Mouse (Mus musculus) CH12.LX (cell line): ENCODE data around the gene Idh3g. TPM values are rescaled to one million over a fixed set of nuclear protein-coding genes. Genes with fewer than 3 reads are reported as not detected.

ENCODE experiments used
- DNase-seq: peaks from one replicate; pipeline ENCODE4 v3.0.0-alpha.2; 2013; ENCODE audit errors: extremely low read depth
- H3K27ac ChIP-seq: 2 replicates; pipeline ENCODE4 v1.5.1; 2012; ENCODE audit warnings: low read depth, mild to moderate bottlenecking, control low read depth, moderate library complexity; ENCODE audit not compliant: insufficient read depth
- H3K27me3 ChIP-seq: replicated peaks from 2 replicates; pipeline ENCODE3; 2012; ENCODE audit warnings: inconsistent platforms
- H3K36me3 ChIP-seq, 2 experiments: replicated peaks in 1 of 2; 2 replicates each; pipeline versions ENCODE3 to v1.6.1; 2012; ENCODE audit warnings: inconsistent platforms in 1 of 2, low read length in 1 of 2, mild to moderate bottlenecking in 1 of 2, mixed read lengths in 1 of 2, moderate library complexity in 1 of 2; ENCODE audit not compliant: control insufficient read depth in 1 of 2, insufficient read depth in 1 of 2
- H3K4me1 ChIP-seq, 2 experiments: 2 replicates each; pipeline ENCODE4 v1.6.1; 2012; ENCODE audit warnings: inconsistent platforms in 1 of 2, moderate library complexity in 1 of 2; ENCODE audit not compliant: insufficient read depth in 2 of 2, control insufficient read depth in 1 of 2
- H3K4me2 ChIP-seq: 2 replicates; pipeline ENCODE4 v1.6.1; 2012; ENCODE audit warnings: low read depth, mild to moderate bottlenecking, control low read depth; ENCODE audit not compliant: poor library complexity, insufficient read depth, severe bottlenecking
- H3K4me3 ChIP-seq, 3 experiments: fragments of 150-350 bp in 1 of 3; sonication (generic) in 1 of 3; replicated peaks in 1 of 3; 2 replicates each; pipeline versions ENCODE3 to v1.5.1; 2011 to 2012; ENCODE audit warnings: low read depth in 2 of 3, low read length in 2 of 3, mild to moderate bottlenecking in 2 of 3, moderate library complexity in 2 of 3, control low read depth in 1 of 3, improper control_type of control experiment in 1 of 3, inconsistent platforms in 1 of 3, mixed read lengths in 1 of 3; ENCODE audit not compliant: poor library complexity in 1 of 3
- H3K79me2 ChIP-seq: replicated peaks from 2 replicates; pipeline ENCODE4 v1.6.1; 2012; ENCODE audit warnings: mild to moderate bottlenecking, moderate library complexity; ENCODE audit not compliant: control insufficient read depth, poor library complexity, insufficient read depth, severe bottlenecking; ENCODE audit errors: extremely low read depth
- H3K9ac ChIP-seq: 2 replicates; pipeline ENCODE4 v1.6.1; 2012; ENCODE audit warnings: low read depth, mild to moderate bottlenecking, control low read depth, moderate library complexity; ENCODE audit not compliant: insufficient read depth
- H3K9me3 ChIP-seq: replicated peaks from 2 replicates; pipeline ENCODE3; 2012; ENCODE audit warnings: low read length, inconsistent platforms, mixed read lengths
- BHLHE40 ChIP-seq: IDR thresholded peaks from 2 replicates; pipeline ENCODE4 v1.6.1; 2011; ENCODE audit warnings: mild to moderate bottlenecking, low read depth, low read length, improper control_type of control experiment
- E2F4 ChIP-seq: IDR thresholded peaks from 2 replicates; pipeline ENCODE4 v1.6.1; 2011; ENCODE audit warnings: low read depth, low read length, improper control_type of control experiment; ENCODE audit not compliant: insufficient replicate concordance
- ELF1 ChIP-seq: IDR thresholded peaks from 2 replicates; pipeline ENCODE4 v1.6.1; 2014; ENCODE audit warnings: low read depth, mild to moderate bottlenecking, inconsistent platforms, low read length, improper control_type of control experiment
- GABPA ChIP-seq: IDR thresholded peaks from 2 replicates; pipeline ENCODE4 v1.6.1; 2012; ENCODE audit warnings: low read depth, low read length, improper control_type of control experiment, inconsistent platforms; ENCODE audit not compliant: insufficient replicate concordance
- IRF4 ChIP-seq: IDR thresholded peaks from 2 replicates; pipeline ENCODE4 v1.6.1; 2014; ENCODE audit warnings: low read depth, mild to moderate bottlenecking, inconsistent platforms, low read length, improper control_type of control experiment
- JUND ChIP-seq: conservative IDR thresholded peaks from 2 replicates; pipeline ENCODE4 v1.6.1; 2011; ENCODE audit warnings: low read depth, low read length, improper control_type of control experiment
- KAT2A ChIP-seq: IDR thresholded peaks from 2 replicates; pipeline ENCODE4 v1.6.1; 2012; ENCODE audit warnings: low read length, improper control_type of control experiment, inconsistent platforms; ENCODE audit not compliant: insufficient replicate concordance
- MAFK ChIP-seq: IDR thresholded peaks from 2 replicates; pipeline ENCODE4 v1.6.1; 2011; ENCODE audit warnings: low read length, improper control_type of control experiment; ENCODE audit not compliant: insufficient replicate concordance
- MAX ChIP-seq: IDR thresholded peaks from 2 replicates; pipeline ENCODE4 v1.6.1; 2011; ENCODE audit warnings: low read length, improper control_type of control experiment
- MEF2A ChIP-seq: IDR thresholded peaks from 2 replicates; pipeline ENCODE4 v1.6.1; 2014; ENCODE audit warnings: low read depth, mild to moderate bottlenecking, inconsistent platforms, low read length, improper control_type of control experiment, borderline replicate concordance
- MXI1 ChIP-seq: IDR thresholded peaks from 2 replicates; pipeline ENCODE4 v1.6.1; 2011; ENCODE audit warnings: mild to moderate bottlenecking, low read depth, low read length, improper control_type of control experiment
- MYC ChIP-seq: IDR thresholded peaks from 2 replicates; pipeline ENCODE4 v1.6.1; 2011; ENCODE audit warnings: low read depth, mild to moderate bottlenecking, improper control_type of control experiment, low read length
- POLR2A ChIP-seq: IDR thresholded peaks from 2 replicates; pipeline ENCODE4 v1.6.1; 2011; ENCODE audit warnings: low read depth, mild to moderate bottlenecking, improper control_type of control experiment, low read length
- POLR2AphosphoS2 ChIP-seq: IDR thresholded peaks from 2 replicates; pipeline ENCODE4 v1.6.1; 2011; ENCODE audit warnings: low read depth, low read length, improper control_type of control experiment
- SMC3 ChIP-seq: IDR thresholded peaks from 2 replicates; pipeline ENCODE4 v1.6.1; 2011; ENCODE audit warnings: low read depth, low read length, improper control_type of control experiment
- TCF12 ChIP-seq: IDR thresholded peaks from 2 replicates; pipeline ENCODE4 v1.6.1; 2014; ENCODE audit warnings: low read depth, mild to moderate bottlenecking, inconsistent platforms, low read length, improper control_type of control experiment
- USF1 ChIP-seq: IDR thresholded peaks from 2 replicates; pipeline ENCODE4 v1.6.1; 2014; ENCODE audit warnings: low read depth, mild to moderate bottlenecking, inconsistent platforms, low read length, improper control_type of control experiment
- USF2 ChIP-seq: conservative IDR thresholded peaks from 2 replicates; pipeline ENCODE4 v1.6.1; 2011; ENCODE audit warnings: low read depth, low read length, improper control_type of control experiment
- ZC3H11A ChIP-seq: IDR thresholded peaks from 2 replicates; pipeline ENCODE4 v1.6.1; 2012; ENCODE audit warnings: low read depth, mild to moderate bottlenecking, inconsistent platforms, low read length, improper control_type of control experiment
- ZNF384 ChIP-seq: IDR thresholded peaks from 2 replicates; pipeline ENCODE4 v1.6.1; 2012; ENCODE audit warnings: low read depth, low read length, improper control_type of control experiment, inconsistent platforms
- dilution Hi-C: fragments of 300-500 bp; cut with MboI; formaldehyde crosslinking; loops from 2 replicates; pipeline ENCODE4 v1.14.3; 2020; ENCODE audit warnings: low sequenced_read_pairs; ENCODE audit not compliant: extremely low pct_unique_long_range_greater_than_20kb, extremely low pct_ligation_motif_present
- in situ Hi-C: fragments of 300-500 bp; cut with MboI; formaldehyde crosslinking; loops from 3 replicates; pipeline ENCODE4 v1.14.3; 2019; ENCODE audit warnings: low sequenced_read_pairs, low pct_ligation_motif_present, low pct_unique_long_range_greater_than_20kb, mixed read lengths
- polyA plus RNA-seq: library from polyadenylated mRNA; unstranded; fragments of >175 nt; gene quantifications from 2 replicates; pipeline ENCODE4 v1.2.1, GENCODE M21; 2012; ENCODE audit warnings: low read depth; ENCODE audit not compliant: insufficient read length
- total RNA-seq, 2 experiments: library from RNA; depleted of rRNA; stranded (reverse); fragments of 300-350 nt in 1 of 2; fragments of >200 nt in 1 of 2; gene quantifications; 2 replicates each; pipeline ENCODE4 v1.2.3; 2012 to 2014

Gene Idh3g
- total and polyA plus RNA-seq, 3 experiments = 209 to 237 (median 219) TPM

DNA sequence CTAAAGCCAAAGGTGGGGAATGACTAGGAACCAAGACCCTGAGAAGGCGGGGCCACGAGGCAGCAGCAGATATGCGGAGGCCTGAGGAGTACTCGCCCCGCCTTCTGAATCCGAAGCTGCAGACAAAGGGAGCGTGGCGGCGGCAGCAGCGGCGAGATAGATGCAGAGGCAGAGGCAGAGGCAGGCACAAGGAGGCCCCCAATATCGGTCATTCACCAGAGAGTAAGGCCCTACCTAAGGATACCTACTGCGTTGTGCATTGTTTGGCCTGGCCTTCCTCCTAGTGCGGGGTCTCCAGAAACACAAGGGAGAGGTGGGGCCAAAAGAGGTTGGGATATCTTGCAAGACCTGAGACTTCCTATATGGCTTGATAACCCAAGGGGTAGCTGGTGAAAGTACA, 28.4 kb upstream of the Idh3g start:
- no peaks in the 10 kb centered on the region for H3K36me3 ChIP-seq
- no peaks in the 10 kb centered on the region for H3K79me2 ChIP-seq
- H3K9me3 ChIP-seq = no peaks in the 10 kb centered on the region
- H3K4me2 ChIP-seq = no peak overlapping the region
- H3K9ac ChIP-seq = no peak overlapping the region
- dilution Hi-C loops = no loop called here
- TF ChIP-seq GABPA (no peak), ZNF384 (no peak), USF2 (no peak), BHLHE40 (no peak), MEF2A (no peak), ELF1 (no peak), MYC (no peak), MAFK (no peak), USF1 (no peak), ZC3H11A (no peak), SMC3 (no peak), TCF12 (no peak), MAX (no peak), KAT2A (no peak)
- TF ChIP-seq, all 38 proteins: peak for 0
- H3K4me1 ChIP-seq = peaks cover 0 to 10% of the 10 kb centered on the region in 2 experiments; a peak in 2 of 4 replicates
- no peaks in the 10 kb centered on the region for H3K27me3 ChIP-seq
- DNase-seq = no peak
- H3K4me3 ChIP-seq = no peak overlapping the region
- in situ Hi-C loops = no loop called here
- no peak overlapping the region for H3K27ac ChIP-seq

DNA sequence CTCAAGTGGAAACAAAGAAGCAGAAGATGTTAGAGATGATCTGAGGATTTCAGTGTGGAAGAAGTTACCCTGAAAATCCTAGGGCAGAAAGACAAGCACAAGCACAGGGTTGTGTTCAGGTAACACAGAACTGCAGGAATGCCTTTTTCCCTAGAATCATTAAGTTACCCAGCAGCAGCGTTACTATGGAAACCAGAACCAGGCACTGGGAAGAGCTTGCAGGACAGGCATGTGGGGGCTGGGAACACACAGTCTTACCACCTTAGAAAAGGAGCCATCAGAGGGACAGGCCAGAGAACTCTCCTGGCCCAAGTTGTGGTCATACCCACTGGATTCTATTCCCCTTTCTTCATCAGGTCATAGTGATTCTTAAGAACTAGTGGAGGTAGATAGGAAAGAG, 19.1 kb upstream of the Idh3g start:
- DNase-seq = no peak
- H3K27me3 ChIP-seq = no peaks in the 10 kb centered on the region
- no peaks in the 10 kb centered on the region for H3K4me1 ChIP-seq
- in situ Hi-C loops (no loop called here), dilution Hi-C loops (no loop called here)
- no peak overlapping the region for H3K4me2 ChIP-seq
- no peaks in the 10 kb centered on the region for H3K79me2 ChIP-seq
- H3K36me3 ChIP-seq = no peaks in the 10 kb centered on the region
- no peak overlapping the region for H3K4me3 ChIP-seq
- H3K9ac ChIP-seq = no peak overlapping the region
- H3K9me3 ChIP-seq = no peaks in the 10 kb centered on the region
- H3K27ac ChIP-seq = no peak overlapping the region
- TF ChIP-seq POLR2A (no peak), GABPA (no peak), E2F4 (no peak), POLR2AphosphoS2 (no peak), JUND (no peak), MYC (no peak), IRF4 (no peak), KAT2A (no peak), BHLHE40 (no peak), MAX (no peak), MXI1 (no peak)
- TF ChIP-seq, all 38 proteins: peak for 0
